17 mouse cellular contexts compared by ENCODE assay signal in the genomic region with DNA sequence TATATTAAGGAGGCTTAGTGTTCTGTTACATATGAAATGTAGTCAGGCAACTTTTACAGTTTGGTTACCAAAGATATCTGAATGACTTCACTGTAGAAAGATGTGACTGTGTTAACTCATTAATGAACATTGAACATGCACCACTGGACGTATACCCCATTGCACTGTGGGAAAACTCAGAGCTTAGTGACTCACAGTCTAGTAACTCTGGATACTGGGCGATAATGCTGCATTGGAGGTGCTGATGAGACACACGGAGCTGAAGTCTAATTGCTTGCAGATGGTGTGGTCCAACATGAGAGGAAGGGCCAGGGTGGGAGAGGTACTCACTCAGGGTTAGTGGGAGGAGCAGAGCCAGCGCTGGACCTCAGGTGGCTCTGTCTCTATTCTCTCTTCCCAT. TPM values are rescaled to one million over a fixed set of nuclear protein-coding genes. Genes with fewer than 3 reads are reported as not detected.
A peak's percentile ranks its signal among the peaks of the same experiment; 100 is the strongest.
DNase-seq lines count a peak whose midpoint lies in the region; ATAC-seq and TF ChIP-seq lines count a peak whose summit lies in the region.
"Had no signal": no experiment of that assay in that cellular context is flagged by ENCODE, and none has a peak within 500 bp of the region (broad histone marks: within the 10 kb centered on the region; RNA-seq: fewer than 3 reads in every experiment).

No protein-coding gene starts in this region.

- no peaks in the 10 kb centered on the region; the same call in 1 of the 2 replicates for H3K36me3 ChIP-seq in heart, embryonic 10.5 days
- peaks cover 7% of the 10 kb centered on the region for H3K36me3 ChIP-seq in heart, adult 2 months (ENCODE audit: control insufficient read depth, insufficient read depth, low read length)
- no peaks in the 10 kb centered on the region for H3K36me3 ChIP-seq in limb, embryonic 11.5 days (ENCODE audit: control insufficient read depth, insufficient read depth, low read length)
- H3K36me3 ChIP-seq in limb, embryonic 10.5 days: no peaks in the 10 kb centered on the region
- H3K36me3 ChIP-seq in stomach, postnatal 0 days (ENCODE audit: control insufficient read depth, insufficient read depth, low read length): no peaks in the 10 kb centered on the region
- H3K36me3 ChIP-seq: forebrain, embryonic 15.5 days; hindbrain, embryonic 10.5 days; limb, embryonic 13.5 days; liver, embryonic 13.5 days; neural tube, embryonic 12.5 days had no signal

- H3K4me1 ChIP-seq in heart, embryonic 10.5 days: peaks cover 75% of the 10 kb centered on the region
- H3K4me1 ChIP-seq in heart, adult 2 months (ENCODE audit: control insufficient read depth, insufficient read depth, low read length): peaks cover 25% of the 10 kb centered on the region
- H3K4me1 ChIP-seq in limb, embryonic 11.5 days (ENCODE audit: control insufficient read depth, insufficient read depth, low read length): peaks cover 5% of the 10 kb centered on the region
- peaks cover 37% of the 10 kb centered on the region for H3K4me1 ChIP-seq in limb, embryonic 10.5 days
- H3K4me1 ChIP-seq in stomach, postnatal 0 days (replicated peaks; ENCODE audit: control insufficient read depth, insufficient read depth): peaks cover 2% of the 10 kb centered on the region; the same call in 1 of the 2 replicates
- H3K4me1 ChIP-seq: forebrain, embryonic 15.5 days had no signal

- H3K27ac ChIP-seq in heart, embryonic 10.5 days: peak overlapping the region; percentile 18; the same call in 1 of the 2 replicates
- H3K27ac ChIP-seq in heart, adult 2 months: no peak overlapping the region
- no peak overlapping the region for H3K27ac ChIP-seq in limb, embryonic 11.5 days (replicated peaks; ENCODE audit: low read depth, low read length)
- no peak overlapping the region for H3K27ac ChIP-seq in limb, embryonic 10.5 days
- H3K27ac ChIP-seq in stomach, postnatal 0 days (replicated peaks): no peak overlapping the region
- H3K27ac ChIP-seq: forebrain, embryonic 15.5 days; hindbrain, embryonic 10.5 days; hindbrain, postnatal 0 days; limb, embryonic 13.5 days; liver, embryonic 13.5 days; neural tube, embryonic 12.5 days had no signal

- H3K9me3 ChIP-seq in heart, embryonic 10.5 days: no peaks in the 10 kb centered on the region
- H3K9me3 ChIP-seq in limb, embryonic 11.5 days (ENCODE audit: control insufficient read depth, low read length): no peaks in the 10 kb centered on the region
- H3K9me3 ChIP-seq in limb, embryonic 10.5 days (replicated peaks): no peaks in the 10 kb centered on the region
- H3K9me3 ChIP-seq in stomach, postnatal 0 days (ENCODE audit: control insufficient read depth, low read length): no peaks in the 10 kb centered on the region
- H3K9me3 ChIP-seq: forebrain, embryonic 15.5 days; heart, embryonic 13.5 days; hindbrain, embryonic 10.5 days; limb, embryonic 13.5 days; liver, embryonic 13.5 days; neural tube, embryonic 12.5 days had no signal

- peaks cover 7% of the 10 kb centered on the region for H3K79me2 ChIP-seq in heart, adult 2 months (replicated peaks; ENCODE audit: control insufficient read depth, insufficient read depth, low read length)

- no peak overlapping the region for H3K4me2 ChIP-seq in limb, embryonic 11.5 days (ENCODE audit: low read depth, severe bottlenecking)
- no peak overlapping the region for H3K4me2 ChIP-seq in stomach, postnatal 0 days (replicated peaks; ENCODE audit: low read depth)
- H3K4me2 ChIP-seq: forebrain, embryonic 15.5 days; heart, embryonic 13.5 days; limb, embryonic 13.5 days; liver, embryonic 13.5 days; midbrain, embryonic 11.5 days; neural tube, embryonic 12.5 days had no signal

- no peak for TF ChIP-seq EP300 in heart, adult 2 months (IDR thresholded peaks at IDR 0.05; ENCODE audit: insufficient read depth, low read depth, low read length)
- TF ChIP-seq EP300 in stomach, postnatal 0 days (optimal IDR thresholded peaks at IDR 0.05): no peak

- intact Hi-C loops in heart, adult 2 months (cut with DNase I): no loop called here

- no peak for TF ChIP-seq CTCF in heart, adult 2 months (IDR thresholded peaks at IDR 0.05)
- TF ChIP-seq CTCF in stomach, postnatal 0 days (IDR thresholded peaks at IDR 0.05; ENCODE audit: low read depth): no peak

- H3K27me3 ChIP-seq in heart, embryonic 10.5 days (ENCODE audit: insufficient read depth, poor library complexity, severe bottlenecking): no peaks in the 10 kb centered on the region
- no peaks in the 10 kb centered on the region for H3K27me3 ChIP-seq in heart, adult 2 months (ENCODE audit: control insufficient read depth, insufficient read depth, low read length)
- H3K27me3 ChIP-seq in limb, embryonic 11.5 days (ENCODE audit: control insufficient read depth, insufficient read depth, low read length): no peaks in the 10 kb centered on the region
- no peaks in the 10 kb centered on the region for H3K27me3 ChIP-seq in limb, embryonic 10.5 days (ENCODE audit: low read depth, poor library complexity, severe bottlenecking)
- no peaks in the 10 kb centered on the region for H3K27me3 ChIP-seq in stomach, postnatal 0 days (ENCODE audit: control insufficient read depth, insufficient read depth, low read length)
- H3K27me3 ChIP-seq: forebrain, embryonic 15.5 days; heart, embryonic 13.5 days; limb, embryonic 13.5 days; liver, embryonic 13.5 days; neural tube, embryonic 12.5 days had no signal

- WGBS in heart, embryonic 10.5 days: 68% methylated on average over 4 of the region's 4 CpGs
- 74% methylated on average over 4 of the region's 4 CpGs for WGBS in heart, adult 2 months
- WGBS in limb, embryonic 11.5 days: 24% methylated on average over 4 of the region's 4 CpGs
- 31% methylated on average over 4 of the region's 4 CpGs for WGBS in limb, embryonic 10.5 days
- 59% methylated on average over 4 of the region's 4 CpGs for WGBS in stomach, postnatal 0 days

- no peak for DNase-seq in heart, embryonic 10.5 days (ENCODE audit: low spot score)
- DNase-seq in heart, adult 2 months: no peak
- DNase-seq in limb, embryonic 11.5 days (ENCODE audit: low spot score): no peak
- no peak for DNase-seq in limb, embryonic 10.5 days (ENCODE audit: low spot score)
- peak; percentile 80 for DNase-seq in NIH3T3 (ENCODE audit: low read depth)
- no peak for DNase-seq in stomach, postnatal 0 days (ENCODE audit: low spot score)
- DNase-seq in cerebellum, adult 11-12 months: no peak
- DNase-seq: adrenal gland, postnatal 36 days; liver, embryonic 13.5 days had no signal

- no peak for TF ChIP-seq POLR2A in heart, adult 2 months (IDR thresholded peaks at IDR 0.05; ENCODE audit: insufficient read depth, low read depth, low read length)

- no peak overlapping the region for H3K9ac ChIP-seq in heart, adult 2 months (ENCODE audit: low read depth, low read length)
- H3K9ac ChIP-seq in limb, embryonic 11.5 days (ENCODE audit: low read length): no peak overlapping the region
- H3K9ac ChIP-seq in stomach, postnatal 0 days (ENCODE audit: low read length): no peak overlapping the region
- H3K9ac ChIP-seq: forebrain, embryonic 15.5 days; limb, embryonic 13.5 days; liver, embryonic 13.5 days; neural tube, embryonic 12.5 days had no signal

- H3K4me3 ChIP-seq in heart, embryonic 10.5 days: no peak overlapping the region
- H3K4me3 ChIP-seq in heart, adult 2 months: no peak overlapping the region
- H3K4me3 ChIP-seq in limb, embryonic 11.5 days (ENCODE audit: low read depth, low read length): no peak overlapping the region
- no peak overlapping the region for H3K4me3 ChIP-seq in limb, embryonic 10.5 days
- H3K4me3 ChIP-seq in stomach, postnatal 0 days (ENCODE audit: low read depth, low read length): no peak overlapping the region
- H3K4me3 ChIP-seq: forebrain, embryonic 15.5 days; heart, embryonic 13.5 days; hindbrain, embryonic 10.5 days; limb, embryonic 13.5 days; liver, embryonic 13.5 days; neural tube, embryonic 12.5 days had no signal

- 0 out of 2 replicates have a peak, but pooled peaks have one; percentile 21 for ATAC-seq in limb, embryonic 11.5 days (ENCODE audit: insufficient number of reproducible peaks, low FRiP score, low TSS enrichment, low read depth)
- peak; percentile 84 for ATAC-seq in stomach, postnatal 0 days (ENCODE audit: low FRiP score, low TSS enrichment)
- ATAC-seq: activated CD4-positive, CD25-positive, alpha-beta regulatory T cell, adult 4 months; forebrain, embryonic 15.5 days; hindbrain, postnatal 0 days had no signal

RNA-seq across cellular contexts. Expression of gene Lpp, which starts 34.7 kb away (rescaled TPM):
- polyA plus RNA-seq in heart, embryonic 10.5 days (2016; fragmentation: Nextera tagmentation; extraction: Ambion mirVana): 65.1 and 67.2 TPM in 2 replicates
- 10 to 100 TPM; 23.6 to 25.1 TPM for total RNA-seq in heart, adult 2 months (2021)
- 7.7 and 14.3 TPM in 2 replicates for polyA plus RNA-seq in heart, adult 2 months (2012; rRNA removed)
- polyA plus RNA-seq in limb, embryonic 11.5 days (2014; fragmentation: Nextera tagmentation; extraction: Ambion mirVana): 38.2 and 44.0 TPM in 2 replicates
- 38.6 and 45.3 TPM in 2 replicates for polyA plus RNA-seq in limb, embryonic 10.5 days (2016; fragmentation: Nextera tagmentation; extraction: Ambion mirVana)
- 49.8 and 51.3 TPM in 2 replicates for polyA plus RNA-seq in stomach, postnatal 0 days (2015; fragmentation: Nextera tagmentation; extraction: Ambion mirVana)
